Mouse (Mus musculus): ENCODE measurements around the gene Gm9970. TPM values are rescaled to one million over a fixed set of nuclear protein-coding genes. Genes with fewer than 3 reads are reported as not detected.

Gm9970 gene
- polyA plus RNA-seq, 1 experiment = not detected

GRCm38 (mm10) chr5:31200327-31200768 is 40.7 kb downstream of the Gm9970 start:
- Histone ChIP-seq H3K9ac (ENCODE audit: low read depth, poor library complexity, severe bottlenecking) (peak overlapping the region; percentile 45; the same call in 1 of the 2 replicates), H3K9me3 (replicated peaks; ENCODE audit: control insufficient read depth, insufficient read depth, low read length, poor library complexity, severe bottlenecking) (no peaks in the 10 kb centered on the region), H3K27ac (ENCODE audit: insufficient read depth, low read length) (no peak overlapping the region), H3K4me1 (ENCODE audit: control insufficient read depth, insufficient read depth, low read length) (no peaks in the 10 kb centered on the region), H3K36me3 (ENCODE audit: control insufficient read depth, insufficient read depth, low read length, poor library complexity, severe bottlenecking) (peaks cover 58% of the 10 kb centered on the region), H3K4me3 (ENCODE audit: low read depth, low read length) (peak overlapping the region; percentile 13), H3K27me3 (ENCODE audit: control insufficient read depth, insufficient read depth, low read length, poor library complexity, severe bottlenecking) (no peaks in the 10 kb centered on the region)
- no peak for TF ChIP-seq POLR2A (IDR thresholded peaks at IDR 0.05; ENCODE audit: insufficient read depth, low read length)
- no peak for TF ChIP-seq EP300 (IDR thresholded peaks at IDR 0.05; ENCODE audit: insufficient read depth, low read depth, low read length)
- TF ChIP-seq CTCF (IDR thresholded peaks at IDR 0.05; ENCODE audit: low read depth, low read length) = no peak

- H3K4me3 ChIP-seq (ENCODE audit: low read depth, low read length) = peak overlapping the region; percentile 13
- H3K4me1 ChIP-seq (ENCODE audit: control insufficient read depth, insufficient read depth, low read length) = no peaks in the 10 kb centered on the region
- H3K9ac ChIP-seq (ENCODE audit: low read depth, poor library complexity, severe bottlenecking) = peak overlapping the region; percentile 45; the same call in 1 of the 2 replicates
- H3K36me3 ChIP-seq (ENCODE audit: control insufficient read depth, insufficient read depth, low read length, poor library complexity, severe bottlenecking) = peaks cover 55% of the 10 kb centered on the region
- TF ChIP-seq POLR2A (IDR thresholded peaks at IDR 0.05; ENCODE audit: insufficient read depth, low read length) (no peak), CTCF (IDR thresholded peaks at IDR 0.05; ENCODE audit: low read depth, low read length) (peak; percentile 8)
- no peaks in the 10 kb centered on the region for H3K9me3 ChIP-seq (replicated peaks; ENCODE audit: control insufficient read depth, insufficient read depth, low read length, poor library complexity, severe bottlenecking)
- H3K27me3 ChIP-seq (ENCODE audit: control insufficient read depth, insufficient read depth, low read length, poor library complexity, severe bottlenecking) = no peaks in the 10 kb centered on the region
- H3K27ac ChIP-seq (ENCODE audit: insufficient read depth, low read length) = no peak overlapping the region
Measured at GRCm38 (mm10) chr5:31199893-31200292, 41.1 kb downstream of the Gm9970 start.

- H3K36me3 ChIP-seq (ENCODE audit: control insufficient read depth, insufficient read depth, low read length, poor library complexity, severe bottlenecking) = peaks cover 51% of the 10 kb centered on the region
- no peaks in the 10 kb centered on the region for H3K9me3 ChIP-seq (replicated peaks; ENCODE audit: control insufficient read depth, insufficient read depth, low read length, poor library complexity, severe bottlenecking)
- H3K9ac ChIP-seq (ENCODE audit: low read depth, poor library complexity, severe bottlenecking) = no peak overlapping the region
- H3K4me3 ChIP-seq (ENCODE audit: low read depth, low read length) = no peak overlapping the region
- no peaks in the 10 kb centered on the region for H3K27me3 ChIP-seq (ENCODE audit: control insufficient read depth, insufficient read depth, low read length, poor library complexity, severe bottlenecking)
- H3K4me1 ChIP-seq (ENCODE audit: control insufficient read depth, insufficient read depth, low read length) = no peaks in the 10 kb centered on the region
- H3K27ac ChIP-seq (ENCODE audit: insufficient read depth, low read length) = no peak overlapping the region
- TF ChIP-seq EP300 (IDR thresholded peaks at IDR 0.05; ENCODE audit: insufficient read depth, low read depth, low read length) = no peak
- TF ChIP-seq POLR2A (IDR thresholded peaks at IDR 0.05; ENCODE audit: insufficient read depth, low read length) = no peak
- no peak for TF ChIP-seq CTCF (IDR thresholded peaks at IDR 0.05; ENCODE audit: low read depth, low read length)
Measured at GRCm38 (mm10) chr5:31199321-31199892, 41.6 kb downstream of the Gm9970 start.

- H3K4me3 ChIP-seq (ENCODE audit: low read depth, low read length) = no peak overlapping the region
- peaks cover 50% of the 10 kb centered on the region for H3K36me3 ChIP-seq (ENCODE audit: control insufficient read depth, insufficient read depth, low read length, poor library complexity, severe bottlenecking)
- H3K9ac ChIP-seq (ENCODE audit: low read depth, poor library complexity, severe bottlenecking) = no peak overlapping the region
- H3K4me1 ChIP-seq (ENCODE audit: control insufficient read depth, insufficient read depth, low read length) = no peaks in the 10 kb centered on the region
- no peak overlapping the region for H3K27ac ChIP-seq (ENCODE audit: insufficient read depth, low read length)
- TF ChIP-seq POLR2A (IDR thresholded peaks at IDR 0.05; ENCODE audit: insufficient read depth, low read length) (no peak), EP300 (IDR thresholded peaks at IDR 0.05; ENCODE audit: insufficient read depth, low read depth, low read length) (no peak), CTCF (IDR thresholded peaks at IDR 0.05; ENCODE audit: low read depth, low read length) (no peak)
- no peaks in the 10 kb centered on the region for H3K9me3 ChIP-seq (replicated peaks; ENCODE audit: control insufficient read depth, insufficient read depth, low read length, poor library complexity, severe bottlenecking)
- no peaks in the 10 kb centered on the region for H3K27me3 ChIP-seq (ENCODE audit: control insufficient read depth, insufficient read depth, low read length, poor library complexity, severe bottlenecking)
Measured at GRCm38 (mm10) chr5:31198616-31199320, 42.3 kb downstream of the Gm9970 start.

- TF ChIP-seq CTCF (IDR thresholded peaks at IDR 0.05; ENCODE audit: low read depth, low read length) = no peak
- no peak for TF ChIP-seq EP300 (IDR thresholded peaks at IDR 0.05; ENCODE audit: insufficient read depth, low read depth, low read length)
- TF ChIP-seq POLR2A (IDR thresholded peaks at IDR 0.05; ENCODE audit: insufficient read depth, low read length) = no peak
- Histone ChIP-seq H3K9me3 (replicated peaks; ENCODE audit: control insufficient read depth, insufficient read depth, low read length, poor library complexity, severe bottlenecking) (no peaks in the 10 kb centered on the region), H3K36me3 (ENCODE audit: control insufficient read depth, insufficient read depth, low read length, poor library complexity, severe bottlenecking) (peaks cover 46% of the 10 kb centered on the region), H3K27ac (ENCODE audit: insufficient read depth, low read length) (no peak overlapping the region), H3K9ac (ENCODE audit: low read depth, poor library complexity, severe bottlenecking) (no peak overlapping the region), H3K27me3 (ENCODE audit: control insufficient read depth, insufficient read depth, low read length, poor library complexity, severe bottlenecking) (no peaks in the 10 kb centered on the region), H3K4me3 (ENCODE audit: low read depth, low read length) (no peak overlapping the region), H3K4me1 (ENCODE audit: control insufficient read depth, insufficient read depth, low read length) (no peaks in the 10 kb centered on the region)
Measured at GRCm38 (mm10) chr5:31198170-31198569, 42.9 kb downstream of the Gm9970 start.

- H3K36me3 ChIP-seq (ENCODE audit: control insufficient read depth, insufficient read depth, low read length, poor library complexity, severe bottlenecking) = peaks cover 44% of the 10 kb centered on the region
- H3K4me3 ChIP-seq (ENCODE audit: low read depth, low read length) = no peak overlapping the region
- no peaks in the 10 kb centered on the region for H3K27me3 ChIP-seq (ENCODE audit: control insufficient read depth, insufficient read depth, low read length, poor library complexity, severe bottlenecking)
- H3K9ac ChIP-seq (ENCODE audit: low read depth, poor library complexity, severe bottlenecking) = no peak overlapping the region
- no peaks in the 10 kb centered on the region for H3K9me3 ChIP-seq (replicated peaks; ENCODE audit: control insufficient read depth, insufficient read depth, low read length, poor library complexity, severe bottlenecking)
- no peak for TF ChIP-seq POLR2A (IDR thresholded peaks at IDR 0.05; ENCODE audit: insufficient read depth, low read length)
- TF ChIP-seq CTCF (IDR thresholded peaks at IDR 0.05; ENCODE audit: low read depth, low read length) = no peak
- TF ChIP-seq EP300 (IDR thresholded peaks at IDR 0.05; ENCODE audit: insufficient read depth, low read depth, low read length) = no peak
- H3K27ac ChIP-seq (ENCODE audit: insufficient read depth, low read length) = no peak overlapping the region
- H3K4me1 ChIP-seq (ENCODE audit: control insufficient read depth, insufficient read depth, low read length) = no peaks in the 10 kb centered on the region
Measured at GRCm38 (mm10) chr5:31197072-31197471, 44.0 kb downstream of the Gm9970 start.

Data from ES-Bruce4 (cell line).